Mouse (Mus musculus): Measurements from ENCODE around the gene Fam19a2. TPM values are rescaled to one million over a fixed set of nuclear protein-coding genes. Genes with fewer than 3 reads are reported as not detected.

The Fam19a2 gene
- polyA plus RNA-seq, 1 experiment from 2014 or later, result 29.8 TPM

DNA sequence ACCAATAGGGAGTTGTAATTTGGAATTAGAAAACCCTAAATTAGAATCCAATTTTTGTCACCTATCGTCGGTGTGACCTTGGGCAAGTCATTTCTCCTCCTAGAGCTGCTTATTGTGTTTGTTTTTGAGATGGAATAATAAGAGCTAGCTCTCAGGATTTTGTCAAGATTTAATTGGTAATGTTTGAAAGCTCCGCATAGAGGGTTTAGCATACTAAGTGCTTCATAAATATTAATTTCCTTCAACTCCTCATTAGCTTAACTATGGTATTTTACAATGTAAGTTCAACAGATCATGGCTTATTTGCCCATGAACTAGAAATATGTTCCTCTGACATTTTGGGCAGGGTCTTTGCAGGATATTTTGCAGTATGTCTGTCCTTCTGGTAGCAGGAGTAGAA is 62.5 kb downstream of the Fam19a2 start:
- WGBS, result 60% methylated on average over 3 of the region's 3 CpGs
- no peak overlapping the region for H3K4me2 ChIP-seq (replicated peaks)
- no peak for ATAC-seq
- no peak overlapping the region for H3K9ac ChIP-seq (replicated peaks)
- H3K4me1 ChIP-seq (replicated peaks), result no peaks in the 10 kb centered on the region
- H3K36me3 ChIP-seq, result no peaks in the 10 kb centered on the region
- no peak overlapping the region for H3K4me3 ChIP-seq (replicated peaks)
- H3K27me3 ChIP-seq, result no peaks in the 10 kb centered on the region
- H3K9me3 ChIP-seq, result no peaks in the 10 kb centered on the region
- H3K27ac ChIP-seq, result no peak overlapping the region

DNA sequence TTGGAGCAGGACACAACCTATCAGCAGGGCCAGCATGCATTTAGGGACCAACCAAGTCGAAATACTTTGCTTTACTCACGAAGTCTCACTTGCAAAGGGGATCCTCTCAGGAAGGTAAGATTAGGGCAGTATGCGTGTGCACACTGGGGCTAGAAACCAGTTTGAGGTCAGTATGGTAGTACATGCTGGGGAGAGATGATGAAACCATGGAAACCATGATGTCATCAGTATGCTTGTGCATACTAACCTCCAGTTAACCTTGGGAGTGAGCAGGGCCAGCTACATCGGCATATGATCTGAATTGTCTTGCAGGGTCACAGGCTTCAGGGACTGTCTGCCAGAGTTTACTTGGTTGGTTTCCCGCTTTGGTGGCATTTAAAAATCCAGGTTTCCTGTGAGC is 77.5 kb downstream of the Fam19a2 start:
- WGBS, result 75% methylated on average over 5 of the region's 5 CpGs
- Histone ChIP-seq H3K36me3 (no peaks in the 10 kb centered on the region), H3K27ac (no peak overlapping the region), H3K4me2 (replicated peaks) (no peak overlapping the region), H3K9me3 (no peaks in the 10 kb centered on the region), H3K4me1 (replicated peaks) (peaks cover 4% of the 10 kb centered on the region; the same call in 1 of the 2 replicates), H3K4me3 (replicated peaks) (no peak overlapping the region), H3K9ac (replicated peaks) (no peak overlapping the region), H3K27me3 (no peaks in the 10 kb centered on the region)
- no peak for ATAC-seq

DNA sequence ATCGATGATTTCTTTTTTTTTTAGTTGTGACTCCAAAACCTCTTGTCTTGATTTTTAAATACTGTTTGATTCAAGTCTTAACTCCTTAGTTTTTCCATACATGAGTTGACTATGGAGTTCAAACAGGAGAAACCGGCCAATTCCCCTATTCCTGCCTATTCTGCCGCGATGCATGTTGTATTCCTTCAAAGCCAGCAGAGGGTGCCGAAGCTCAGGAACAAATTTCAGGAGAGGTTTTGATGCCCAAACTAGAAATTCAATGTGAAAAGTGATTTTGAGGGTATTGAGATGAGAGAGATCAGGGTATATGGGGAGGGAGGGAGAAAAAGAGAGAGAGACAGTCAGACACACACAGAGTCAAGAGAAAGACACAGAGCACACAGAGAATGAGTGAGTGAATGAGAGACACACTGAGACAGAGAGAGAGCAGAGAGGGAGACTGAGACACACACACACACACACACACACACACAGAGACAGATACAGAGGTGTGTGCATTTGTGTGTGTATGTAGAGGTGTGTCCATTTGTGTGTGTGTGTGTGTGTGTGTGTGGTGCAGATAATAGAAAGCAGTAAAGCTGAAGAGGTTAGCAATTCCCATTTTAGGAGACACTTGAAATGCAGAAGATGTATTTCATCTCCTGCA is 78.9 kb downstream of the Fam19a2 start:
- no peaks in the 10 kb centered on the region for H3K36me3 ChIP-seq
- no peak overlapping the region for H3K4me3 ChIP-seq (replicated peaks)
- no peak overlapping the region for H3K4me2 ChIP-seq (replicated peaks)
- H3K9me3 ChIP-seq, result no peaks in the 10 kb centered on the region
- ATAC-seq, result no peak
- no peak overlapping the region for H3K9ac ChIP-seq (replicated peaks)
- 23% methylated on average over 5 of the region's 5 CpGs for WGBS
- peaks cover 4% of the 10 kb centered on the region; the same call in 1 of the 2 replicates for H3K4me1 ChIP-seq (replicated peaks)
- no peak overlapping the region for H3K27ac ChIP-seq
- H3K27me3 ChIP-seq, result no peaks in the 10 kb centered on the region

DNA sequence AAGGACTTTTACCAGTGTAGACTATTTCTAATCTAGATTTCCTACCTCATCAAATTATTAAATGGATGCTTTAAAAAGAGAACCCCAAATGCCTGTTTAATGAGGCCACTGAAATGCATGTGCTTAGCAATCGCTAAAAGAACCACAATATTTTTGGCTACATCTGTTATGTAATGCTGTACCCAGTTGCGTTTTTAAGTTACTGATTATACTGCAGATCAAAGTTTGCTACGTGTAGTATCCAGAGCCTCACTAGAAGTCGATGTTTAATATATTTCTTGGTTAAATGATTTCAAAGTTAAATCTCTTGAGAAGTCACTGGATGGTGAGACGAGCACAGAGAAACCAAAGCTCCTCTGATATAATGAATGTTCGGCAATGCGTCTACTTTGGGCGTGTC is 82.5 kb downstream of the Fam19a2 start:
- ATAC-seq, result no peak
- peaks cover 4% of the 10 kb centered on the region; the same call in 1 of the 2 replicates for H3K4me1 ChIP-seq (replicated peaks)

DNA sequence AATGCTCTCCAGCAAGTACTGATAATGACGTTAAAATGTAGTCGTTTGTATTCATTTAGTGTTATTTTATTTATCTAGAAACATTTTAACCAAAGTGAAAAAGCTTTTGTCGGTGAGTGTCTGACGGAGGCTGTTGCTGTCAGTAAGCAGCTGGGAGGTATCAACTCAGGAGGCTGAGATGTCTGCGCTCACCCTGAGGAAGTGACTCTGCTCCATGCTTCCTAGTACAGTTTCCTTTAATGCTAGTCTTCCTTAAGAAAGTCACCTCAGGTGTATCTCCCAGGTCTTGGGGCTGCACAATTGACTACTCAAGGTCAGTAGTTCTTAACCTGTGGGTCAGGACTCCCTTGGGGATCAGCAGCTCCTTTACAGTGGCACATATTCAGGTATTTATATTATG is 89.9 kb downstream of the Fam19a2 start:
- Histone ChIP-seq H3K4me2 (replicated peaks) (no peak overlapping the region), H3K4me3 (replicated peaks) (no peak overlapping the region), H3K27me3 (no peaks in the 10 kb centered on the region), H3K9me3 (no peaks in the 10 kb centered on the region), H3K4me1 (replicated peaks) (no peaks in the 10 kb centered on the region), H3K9ac (replicated peaks) (no peak overlapping the region), H3K36me3 (no peaks in the 10 kb centered on the region), H3K27ac (no peak overlapping the region)
- WGBS, result 93% methylated on average over 5 of the region's 5 CpGs
- no peak for ATAC-seq

More for the DNA sequence above, 82.5 kb downstream of the Fam19a2 start:
- Histone ChIP-seq H3K9me3 (no peaks in the 10 kb centered on the region), H3K27ac (no peak overlapping the region), H3K4me2 (replicated peaks) (no peak overlapping the region), H3K36me3 (no peaks in the 10 kb centered on the region), H3K4me3 (replicated peaks) (no peak overlapping the region), H3K27me3 (no peaks in the 10 kb centered on the region), H3K9ac (replicated peaks) (no peak overlapping the region)
- 97% methylated on average over 8 of the region's 8 CpGs for WGBS

DNA sequence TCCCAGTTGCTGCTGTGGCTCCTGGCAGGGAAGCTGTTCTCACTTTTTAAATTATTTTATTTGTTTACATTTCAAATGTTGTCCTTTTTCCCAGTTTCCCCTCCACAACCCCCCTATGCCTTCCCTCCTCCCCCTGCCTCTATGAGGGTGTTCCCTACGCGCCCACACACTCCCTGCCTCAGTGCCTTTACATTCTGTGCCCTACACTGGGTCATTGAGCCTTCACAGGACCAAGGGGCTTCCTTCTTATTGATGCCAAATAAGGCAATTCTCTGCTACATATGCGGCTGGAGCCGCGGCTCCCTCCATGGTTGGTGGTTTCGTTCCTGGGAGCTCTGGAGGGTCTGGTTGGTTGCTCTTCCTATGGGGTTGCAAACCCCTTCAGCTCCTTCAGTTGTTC is 93.2 kb downstream of the Fam19a2 start:
- no peaks in the 10 kb centered on the region for H3K9me3 ChIP-seq
- no peak overlapping the region for H3K4me2 ChIP-seq (replicated peaks)
- ATAC-seq, result no peak

DNA sequence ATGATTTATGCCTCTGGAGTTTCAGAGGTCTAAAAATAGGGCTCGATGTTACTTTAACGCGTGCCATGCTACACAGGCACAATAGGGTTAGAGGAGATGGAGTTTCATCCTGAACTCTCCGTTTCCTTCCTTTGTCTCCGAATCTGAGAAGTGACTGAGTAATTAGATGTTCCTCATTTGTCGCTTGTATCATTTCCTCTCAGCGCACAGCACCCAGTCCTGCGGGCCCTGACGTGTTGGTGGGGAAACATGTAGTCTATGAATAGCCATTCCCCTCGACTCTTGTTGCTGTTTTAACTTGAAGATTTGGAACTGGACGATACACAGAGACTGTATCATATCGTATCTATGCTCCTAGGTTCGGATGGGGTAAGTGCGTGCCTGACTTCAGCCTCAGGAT is 96.7 kb downstream of the Fam19a2 start:
- no peak overlapping the region for H3K9ac ChIP-seq (replicated peaks)
- no peak overlapping the region for H3K27ac ChIP-seq
- no peaks in the 10 kb centered on the region for H3K4me1 ChIP-seq (replicated peaks)
- no peaks in the 10 kb centered on the region for H3K36me3 ChIP-seq
- H3K4me3 ChIP-seq (replicated peaks), result no peak overlapping the region
- no peaks in the 10 kb centered on the region for H3K27me3 ChIP-seq
- no peaks in the 10 kb centered on the region for H3K9me3 ChIP-seq
- ATAC-seq, result no peak
- 89% methylated on average over 14 of the region's 14 CpGs for WGBS
- no peak overlapping the region for H3K4me2 ChIP-seq (replicated peaks)

More for the DNA sequence above, 93.2 kb downstream of the Fam19a2 start:
- Histone ChIP-seq H3K27me3 (no peaks in the 10 kb centered on the region), H3K27ac (no peak overlapping the region), H3K36me3 (no peaks in the 10 kb centered on the region), H3K4me1 (replicated peaks) (no peaks in the 10 kb centered on the region), H3K9ac (replicated peaks) (no peak overlapping the region), H3K4me3 (replicated peaks) (no peak overlapping the region)
- 88% methylated on average over 6 of the region's 6 CpGs for WGBS

DNA sequence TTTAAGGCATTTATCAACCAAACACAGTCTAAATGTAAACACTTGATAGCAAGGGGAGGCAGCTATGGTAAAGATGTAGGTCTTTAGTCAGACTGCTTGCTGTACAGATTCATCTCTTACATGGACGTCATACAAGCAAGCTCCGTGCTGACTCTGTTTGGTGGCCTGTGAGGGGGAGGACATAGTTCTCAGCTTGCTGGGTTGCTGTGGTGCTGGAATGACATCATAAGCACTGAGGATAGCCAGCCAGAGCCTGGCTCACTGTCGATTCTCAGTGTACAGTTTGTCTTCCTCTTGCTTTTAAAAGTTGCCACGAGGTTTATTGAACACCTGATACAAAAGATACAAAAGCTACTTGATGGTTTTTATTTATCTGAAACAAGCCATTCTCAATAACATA is 100.8 kb downstream of the Fam19a2 start:
- Histone ChIP-seq H3K4me2 (replicated peaks) (no peak overlapping the region), H3K4me1 (replicated peaks) (no peaks in the 10 kb centered on the region), H3K4me3 (replicated peaks) (no peak overlapping the region), H3K36me3 (no peaks in the 10 kb centered on the region), H3K27ac (no peak overlapping the region), H3K27me3 (no peaks in the 10 kb centered on the region), H3K9me3 (no peaks in the 10 kb centered on the region), H3K9ac (replicated peaks) (no peak overlapping the region)
- no peak for ATAC-seq
- 69% methylated on average over 4 of the region's 4 CpGs for WGBS

DNA sequence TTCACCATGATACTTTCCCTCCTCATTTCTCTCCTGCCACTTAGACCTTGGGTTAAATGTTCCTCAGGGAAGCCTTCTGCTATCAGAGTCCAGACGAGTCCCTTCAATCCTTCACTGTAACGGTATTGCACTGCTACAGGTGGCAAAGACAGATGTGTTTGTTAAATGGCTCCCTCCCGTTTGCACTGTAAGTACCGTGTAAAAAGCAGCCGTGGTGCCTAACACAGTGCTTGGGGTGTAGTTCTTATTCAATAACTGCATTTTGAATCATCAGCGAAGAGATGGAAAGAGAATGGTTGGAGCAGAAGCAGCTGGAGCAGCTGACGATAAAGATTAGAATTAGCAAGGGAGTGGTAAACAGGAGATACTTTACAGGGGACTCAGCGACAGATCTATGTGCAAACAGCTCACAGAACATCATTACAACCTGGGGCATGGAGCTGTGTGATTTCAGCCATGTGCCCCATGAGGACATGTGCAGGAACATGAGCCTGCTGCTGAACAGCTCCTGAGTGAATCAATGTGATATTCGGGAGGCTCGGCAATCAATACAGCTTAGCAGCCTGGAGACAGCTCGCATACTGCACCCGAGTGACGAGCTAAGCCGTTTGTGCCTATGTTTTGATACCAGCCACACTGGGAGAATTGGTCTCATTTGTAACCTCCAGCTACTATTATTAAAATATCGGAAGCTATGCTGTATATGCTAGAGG is 103.5 kb downstream of the Fam19a2 start:
- Histone ChIP-seq H3K27me3 (no peaks in the 10 kb centered on the region), H3K9ac (replicated peaks) (no peak overlapping the region), H3K36me3 (no peaks in the 10 kb centered on the region), H3K9me3 (no peaks in the 10 kb centered on the region), H3K4me3 (replicated peaks) (no peak overlapping the region), H3K4me1 (replicated peaks) (no peaks in the 10 kb centered on the region), H3K4me2 (replicated peaks) (no peak overlapping the region), H3K27ac (no peak overlapping the region)
- ATAC-seq, result no peak; the same call in 1 of the 2 replicates
- WGBS, result 81% methylated on average over 15 of the region's 15 CpGs

DNA sequence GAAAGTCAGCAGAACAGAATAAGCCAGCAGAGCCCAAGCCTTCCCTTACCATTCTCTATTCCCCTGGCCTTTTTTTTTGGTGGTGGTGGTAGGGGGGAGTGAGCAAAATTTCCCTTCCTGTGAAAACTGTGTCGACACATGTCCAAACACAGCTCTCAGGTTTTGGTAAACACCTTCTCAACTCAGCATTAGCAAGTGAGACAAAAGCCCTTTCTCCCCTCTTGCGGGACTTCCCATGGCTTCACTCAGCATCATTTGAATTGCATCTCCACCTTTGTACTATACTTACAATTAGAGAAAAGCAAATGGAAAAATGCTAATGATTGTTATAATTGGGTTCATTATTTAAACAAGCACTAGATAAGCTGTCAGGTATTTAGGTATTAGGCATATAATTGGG is 119.5 kb downstream of the Fam19a2 start:
- Histone ChIP-seq H3K27me3 (no peaks in the 10 kb centered on the region), H3K36me3 (no peaks in the 10 kb centered on the region), H3K4me1 (replicated peaks) (no peaks in the 10 kb centered on the region), H3K9me3 (no peaks in the 10 kb centered on the region), H3K27ac (no peak overlapping the region), H3K4me2 (replicated peaks) (no peak overlapping the region), H3K9ac (replicated peaks) (no peak overlapping the region), H3K4me3 (replicated peaks) (no peak overlapping the region)
- 67% methylated on average over 2 of the region's 2 CpGs for WGBS
- no peak for ATAC-seq

DNA sequence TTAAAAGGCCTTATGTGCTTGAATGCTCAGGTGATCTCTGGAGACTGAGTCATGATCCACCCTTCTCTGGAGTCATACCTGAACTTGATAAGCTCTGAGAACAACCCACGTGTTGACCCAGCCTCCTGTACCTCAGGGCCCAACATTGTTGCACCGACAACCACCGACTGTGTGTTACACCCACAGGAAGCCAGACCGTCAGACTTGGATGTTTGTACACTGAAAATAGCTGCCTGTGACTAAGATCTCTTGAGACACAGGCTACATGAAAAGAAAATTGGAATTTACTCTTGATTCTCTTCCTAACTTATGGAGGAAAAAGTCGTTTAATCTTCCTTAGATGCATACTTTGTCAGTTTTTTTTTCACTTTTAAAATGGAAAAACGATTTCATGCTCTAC is 121.8 kb downstream of the Fam19a2 start:
- H3K9me3 ChIP-seq, result no peaks in the 10 kb centered on the region
- H3K4me3 ChIP-seq (replicated peaks), result no peak overlapping the region
- H3K27ac ChIP-seq, result no peak overlapping the region
- no peaks in the 10 kb centered on the region for H3K4me1 ChIP-seq (replicated peaks)
- WGBS, result 83% methylated on average over 6 of the region's 6 CpGs
- no peaks in the 10 kb centered on the region for H3K36me3 ChIP-seq
- H3K9ac ChIP-seq (replicated peaks), result no peak overlapping the region
- no peak for ATAC-seq
- no peaks in the 10 kb centered on the region for H3K27me3 ChIP-seq
- H3K4me2 ChIP-seq (replicated peaks), result no peak overlapping the region

DNA sequence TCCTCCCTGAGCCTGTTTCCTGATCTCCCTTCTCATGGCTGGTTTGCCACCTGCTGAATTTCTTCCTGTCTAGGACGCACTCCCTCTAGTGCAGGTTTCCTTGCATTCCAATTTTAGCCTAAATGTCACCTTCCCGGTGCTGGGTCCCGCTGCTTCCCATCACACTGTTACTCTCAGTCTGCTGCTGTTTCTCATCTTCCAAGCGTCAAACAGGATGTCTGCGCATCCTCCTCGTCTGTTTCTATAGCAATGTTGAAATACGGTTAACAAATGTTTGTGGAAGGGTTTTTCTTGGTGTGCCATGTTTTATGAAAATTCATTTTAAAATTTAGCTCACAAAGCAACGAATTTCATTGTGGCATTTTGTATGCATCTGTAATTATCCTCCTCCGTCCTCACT is 131.6 kb downstream of the Fam19a2 start:
- no peak for ATAC-seq
- Histone ChIP-seq H3K4me2 (replicated peaks) (no peak overlapping the region), H3K9ac (replicated peaks) (no peak overlapping the region), H3K4me3 (replicated peaks) (no peak overlapping the region), H3K9me3 (no peaks in the 10 kb centered on the region), H3K36me3 (no peaks in the 10 kb centered on the region), H3K4me1 (replicated peaks) (peaks cover 13% of the 10 kb centered on the region), H3K27me3 (no peaks in the 10 kb centered on the region), H3K27ac (no peak overlapping the region)
- 83% methylated on average over 9 of the region's 9 CpGs for WGBS

DNA sequence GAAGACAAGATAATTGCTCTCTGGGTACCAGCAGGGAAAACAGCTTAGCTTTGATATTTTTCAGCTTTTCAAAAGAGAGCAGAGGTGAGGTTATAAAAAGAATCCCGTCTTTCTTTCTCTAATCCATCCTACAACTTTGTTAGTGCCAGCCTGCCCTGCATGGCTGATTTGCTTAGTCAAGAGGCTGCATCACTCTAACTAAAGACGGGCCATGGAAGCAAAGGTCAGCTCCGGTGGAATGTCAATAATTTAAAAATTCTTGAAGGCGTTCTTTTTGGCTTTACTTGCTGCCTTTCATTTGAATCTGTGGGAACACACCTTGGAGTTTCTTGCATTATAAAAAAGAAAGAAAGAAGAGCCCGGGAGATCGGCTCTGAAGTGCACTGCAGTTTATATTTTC is 134.3 kb downstream of the Fam19a2 start:
- Histone ChIP-seq H3K9ac (replicated peaks) (no peak overlapping the region), H3K9me3 (no peaks in the 10 kb centered on the region), H3K4me3 (replicated peaks) (no peak overlapping the region), H3K27me3 (no peaks in the 10 kb centered on the region), H3K4me1 (replicated peaks) (peaks cover 16% of the 10 kb centered on the region), H3K36me3 (no peaks in the 10 kb centered on the region), H3K4me2 (replicated peaks) (no peak overlapping the region), H3K27ac (no peak overlapping the region)
- WGBS, result 23% methylated on average over 6 of the region's 6 CpGs
- ATAC-seq, result no peak

Data from midbrain, embryonic 13.5 days (tissue).